Mouse (Mus musculus) MEL (cell line): ENCODE results near the gene Evl.

Source experiments
- CHD2 ChIP-seq: IDR thresholded peaks from 2 replicates; pipeline ENCODE4 v1.6.1; 2011; ENCODE audit warnings: low read length, improper control_type of control experiment
- CTCF ChIP-seq, 3 experiments: IDR thresholded peaks in 2 of 3; conservative IDR thresholded peaks in 1 of 3; 2 replicates each; pipeline ENCODE4 v1.5.1; 2011 to 2012; ENCODE audit warnings: low read length in 3 of 3, low read depth in 2 of 3, mild to moderate bottlenecking in 2 of 3, improper control_type of control experiment in 1 of 3, inconsistent platforms in 1 of 3, mixed read lengths in 1 of 3, moderate library complexity in 1 of 3; ENCODE audit not compliant: control insufficient read depth in 1 of 3, insufficient read depth in 1 of 3, poor library complexity in 1 of 3, severe bottlenecking in 1 of 3
- EP300 ChIP-seq, 2 experiments: IDR thresholded peaks; 2 replicates each; pipeline ENCODE4 v1.6.1; 2011; ENCODE audit warnings: improper control_type of control experiment in 2 of 2, low read length in 2 of 2, low read depth in 1 of 2, mild to moderate bottlenecking in 1 of 2
- JUND ChIP-seq: IDR thresholded peaks from 2 replicates; pipeline ENCODE4 v1.6.1; 2011; ENCODE audit warnings: low read depth, mild to moderate bottlenecking, improper control_type of control experiment, low read length
- MAFK ChIP-seq: IDR thresholded peaks from 2 replicates; pipeline ENCODE4 v1.6.1; 2011; ENCODE audit warnings: low read depth, mild to moderate bottlenecking, low read length, improper control_type of control experiment, borderline replicate concordance
- MAX ChIP-seq: IDR thresholded peaks from 2 replicates; pipeline ENCODE4 v1.6.1; 2011; ENCODE audit warnings: low read length, improper control_type of control experiment
- MYB ChIP-seq: IDR thresholded peaks from 2 replicates; pipeline ENCODE4 v1.6.1; 2011; ENCODE audit warnings: mild to moderate bottlenecking, low read depth, low read length, improper control_type of control experiment
- NRF1 ChIP-seq: IDR thresholded peaks from 2 replicates; pipeline ENCODE4 v1.6.1; 2014; ENCODE audit warnings: low read depth, mild to moderate bottlenecking, inconsistent platforms, low read length, improper control_type of control experiment, moderate library complexity; ENCODE audit not compliant: poor library complexity, insufficient read depth, severe bottlenecking
- POLR2A ChIP-seq, 2 experiments: IDR thresholded peaks; 2 replicates each; pipeline ENCODE4 v1.6.1; 2011 to 2012; ENCODE audit warnings: low read length in 2 of 2, mild to moderate bottlenecking in 2 of 2, control low read depth in 1 of 2, improper control_type of control experiment in 1 of 2, low read depth in 1 of 2, moderate library complexity in 1 of 2; ENCODE audit not compliant: control insufficient read depth in 1 of 2, insufficient read depth in 1 of 2, poor library complexity in 1 of 2
- POLR2AphosphoS2 ChIP-seq: IDR thresholded peaks from 2 replicates; pipeline ENCODE4 v1.6.1; 2011; ENCODE audit warnings: low read length, improper control_type of control experiment
- RAD21 ChIP-seq: IDR thresholded peaks from 2 replicates; pipeline ENCODE4 v1.6.1; 2011; ENCODE audit warnings: mild to moderate bottlenecking, low read depth, low read length, improper control_type of control experiment
- TAL1 ChIP-seq: IDR thresholded peaks from 2 replicates; pipeline ENCODE4 v1.6.1; 2012; ENCODE audit warnings: mild to moderate bottlenecking, inconsistent platforms, low read length, moderate library complexity, mixed read lengths

DNA sequence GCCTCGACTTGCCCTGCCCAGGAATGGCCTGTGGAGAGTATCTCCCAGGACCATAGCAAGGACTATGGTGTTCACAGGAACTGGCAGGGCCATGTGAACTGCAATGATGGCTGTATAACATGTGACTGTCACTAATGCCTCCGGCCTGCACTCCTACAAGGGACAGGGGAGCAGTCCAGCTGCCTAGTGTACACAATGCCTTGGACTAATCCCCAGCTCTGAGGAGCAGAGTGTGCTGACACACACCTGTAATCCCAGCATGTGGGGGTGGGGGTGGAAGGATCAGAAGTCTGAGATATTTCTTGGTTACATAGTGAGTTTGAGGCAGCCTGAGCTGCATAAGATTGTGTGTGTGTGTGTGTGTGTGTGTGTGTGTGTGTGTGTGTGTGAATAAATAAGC lies 139.1 kb downstream of the Evl start:
- TF ChIP-seq POLR2A (IDR thresholded peaks at IDR 0.05; ENCODE audit: control insufficient read depth in 1 of 2, insufficient read depth in 1 of 2, low read depth in 1 of 2, low read length in 2 of 2, poor library complexity in 1 of 2) = no peak
- TF ChIP-seq RAD21 = no peak
- no peak for TF ChIP-seq CTCF (IDR thresholded peaks at IDR 0.05 in 2 of 3, conservative IDR thresholded peaks at IDR 0.05 in 1 of 3; ENCODE audit: control insufficient read depth in 1 of 3, insufficient read depth in 1 of 3, low read depth in 2 of 3, low read length in 3 of 3, poor library complexity in 1 of 3, severe bottlenecking in 1 of 3)
- no peak for TF ChIP-seq POLR2AphosphoS2
- no peak for TF ChIP-seq TAL1
- TF ChIP-seq JUND = no peak
- no peak for TF ChIP-seq MAFK
- no peak for TF ChIP-seq MAX
- no peak for TF ChIP-seq NRF1
- no peak for TF ChIP-seq CHD2
- no peak for TF ChIP-seq EP300 (IDR thresholded peaks at IDR 0.05; ENCODE audit: low read depth in 1 of 2, low read length in 2 of 2)
- TF ChIP-seq MYB = no peak
